ENCODE assay signal across 17 mouse cellular contexts in the genomic region with DNA sequence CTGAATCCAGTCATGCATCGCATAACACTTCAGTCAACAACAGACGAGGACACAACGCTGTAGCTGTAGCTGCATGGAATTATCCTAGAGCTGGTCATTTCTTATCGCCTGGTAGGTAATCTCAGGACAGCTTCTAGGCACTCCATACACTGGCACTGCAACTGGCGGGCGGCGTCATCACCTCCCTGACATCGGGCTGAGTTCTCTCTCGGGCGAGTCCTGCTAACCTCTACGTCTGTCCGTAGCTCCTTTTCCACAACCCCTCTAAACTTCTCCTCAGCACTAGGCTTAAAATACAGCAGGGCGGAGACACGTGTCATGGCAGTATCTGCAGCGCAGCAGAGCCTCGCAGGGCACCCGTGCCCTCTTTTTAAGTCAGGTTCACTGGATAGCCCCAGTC. TPM values are rescaled to one million over a fixed set of nuclear protein-coding genes. Genes with fewer than 3 reads are reported as not detected.
DNase-seq lines count a peak whose midpoint lies in the region; ATAC-seq and TF ChIP-seq lines count a peak whose summit lies in the region.
"Had no signal": no experiment of that assay in that cellular context is flagged by ENCODE, and none has a peak within 500 bp of the region (broad histone marks: within the 10 kb centered on the region; RNA-seq: fewer than 3 reads in every experiment).

No protein-coding gene starts in this region.

- TF ChIP-seq EP300 in heart, postnatal 0 days (IDR thresholded peaks at IDR 0.05; ENCODE audit: low read depth): no peak

- no peaks in the 10 kb centered on the region for H3K9me3 ChIP-seq in E14TG2a.4 (ENCODE audit: low read length)
- H3K9me3 ChIP-seq in heart, embryonic 10.5 days: no peaks in the 10 kb centered on the region
- no peaks in the 10 kb centered on the region for H3K9me3 ChIP-seq in heart, postnatal 0 days (replicated peaks; ENCODE audit: control insufficient read depth, low read length)
- H3K9me3 ChIP-seq: embryonic facial prominence, embryonic 10.5 days; hindbrain, embryonic 15.5 days; megakaryocyte, embryonic 14.5 days had no signal

- H3K4me1 ChIP-seq in E14TG2a.4 (replicated peaks; ENCODE audit: low read depth, low read length): peaks cover 30% of the 10 kb centered on the region
- peaks cover 16% of the 10 kb centered on the region for H3K4me1 ChIP-seq in heart, embryonic 10.5 days
- H3K4me1 ChIP-seq in heart, postnatal 0 days (ENCODE audit: control insufficient read depth, insufficient read depth): peaks cover 13% of the 10 kb centered on the region; the same call in 1 of the 2 replicates

- H3K4me3 ChIP-seq in E14TG2a.4 (replicated peaks; ENCODE audit: low read length): peak overlapping the region; percentile 29
- peak overlapping the region; percentile 6; the same call in 1 of the 2 replicates for H3K4me3 ChIP-seq in heart, embryonic 10.5 days
- 0 out of 2 replicates have a peak overlapping the region, but pooled peaks have one; percentile 2 for H3K4me3 ChIP-seq in heart, postnatal 0 days (ENCODE audit: low read depth, low read length)
- H3K4me3 ChIP-seq: embryonic facial prominence, embryonic 10.5 days; hindbrain, embryonic 15.5 days; megakaryocyte, embryonic 14.5 days had no signal

- no peaks in the 10 kb centered on the region for H3K27me3 ChIP-seq in E14TG2a.4 (ENCODE audit: insufficient read depth, low read length)
- no peaks in the 10 kb centered on the region for H3K27me3 ChIP-seq in heart, embryonic 10.5 days (ENCODE audit: insufficient read depth, poor library complexity, severe bottlenecking)
- no peaks in the 10 kb centered on the region for H3K27me3 ChIP-seq in heart, postnatal 0 days (ENCODE audit: control insufficient read depth, insufficient read depth, low read length)
- H3K27me3 ChIP-seq: hindbrain, embryonic 15.5 days; megakaryocyte, embryonic 14.5 days had no signal

- H3K4me2 ChIP-seq in heart, postnatal 0 days (ENCODE audit: low read depth, low read length): peak overlapping the region; percentile 50
- H3K4me2 ChIP-seq: hindbrain, embryonic 15.5 days had no signal

- no peaks in the 10 kb centered on the region for H3K36me3 ChIP-seq in E14TG2a.4 (ENCODE audit: insufficient read depth, low read length)
- H3K36me3 ChIP-seq in heart, embryonic 10.5 days: no peaks in the 10 kb centered on the region
- no peaks in the 10 kb centered on the region for H3K36me3 ChIP-seq in heart, postnatal 0 days (replicated peaks; ENCODE audit: control insufficient read depth, insufficient read depth, low read length)
- H3K36me3 ChIP-seq: hindbrain, embryonic 15.5 days had no signal

- DNase-seq in heart, adult 11 months: peak; percentile 90
- DNase-seq in heart, adult 8-10 months (ENCODE audit: low spot score): no peak
- DNase-seq in heart, embryonic 10.5 days (ENCODE audit: low spot score): peak; percentile 76
- peak; percentile 50 for DNase-seq in heart, postnatal 0 days (ENCODE audit: low spot score)
- no peak for DNase-seq in cerebellum, postnatal 14 days
- DNase-seq in thymus, postnatal 10 days (ENCODE audit: low spot score in 2 of 2): no peak
- DNase-seq: cerebellum, adult 2 months; gastrocnemius, postnatal 10 days; left cerebral cortex, postnatal 4 days; liver, postnatal 0 days; midbrain, embryonic 14.5 days; thymus, postnatal 36 days had no signal

- H3K9ac ChIP-seq in heart, postnatal 0 days (replicated peaks; ENCODE audit: low read depth, low read length): no peak overlapping the region
- H3K9ac ChIP-seq: hindbrain, embryonic 15.5 days; liver, postnatal 0 days had no signal

- no peak for TF ChIP-seq CTCF in E14TG2a.4 (conservative IDR thresholded peaks at IDR 0.05; ENCODE audit: low read length)
- TF ChIP-seq CTCF in heart, postnatal 0 days (IDR thresholded peaks at IDR 0.05; ENCODE audit: low read depth): no peak

- ATAC-seq in heart, postnatal 0 days (ENCODE audit: insufficient read depth, low read depth): peak; percentile 86
- ATAC-seq: intestine, embryonic 16.5 days; liver, postnatal 0 days had no signal

- H3K27ac ChIP-seq in heart, embryonic 10.5 days: peak overlapping the region; percentile 42; the same call in 1 of the 2 replicates
- H3K27ac ChIP-seq in heart, postnatal 0 days (ENCODE audit: low read depth): peak overlapping the region; percentile 65
- H3K27ac ChIP-seq: embryonic facial prominence, embryonic 10.5 days; hindbrain, embryonic 15.5 days had no signal

- 53% methylated on average over 17 of the region's 17 CpGs for WGBS in heart, embryonic 10.5 days
- WGBS in heart, postnatal 0 days: 40% methylated on average over 17 of the region's 17 CpGs

RNA-seq across cellular contexts. Expression of a gene that starts 23.3 kb away (rescaled TPM):
- 10 to 100 TPM; 20.8 to 27.2 (median 23.2) TPM for total RNA-seq in heart, adult 8-10 months (2022)
- polyA plus RNA-seq in heart, embryonic 10.5 days (2016; fragmentation: Nextera tagmentation; extraction: Ambion mirVana): 20.9 and 21.7 TPM in 2 replicates
- total RNA-seq in heart, postnatal 0 days (2014; rRNA removed; ENCODE audit: low replicate concordance): 26.8 and 35.5 TPM in 2 replicates
- 11.5 and 14.9 TPM in 2 replicates for polyA plus RNA-seq in heart, postnatal 0 days (2015; fragmentation: Nextera tagmentation; extraction: Ambion mirVana)

Comparison
In these comparisons a context has a peak if more than half of its experiments do, and no peak if none do; other contexts are left out.
1. DNase-seq: peak in heart, adult 11 months (single experiment), heart, embryonic 10.5 days (single experiment) and heart, postnatal 0 days (single experiment); none in heart, adult 8-10 months (single experiment), cerebellum, postnatal 14 days (0 of 2) and thymus, postnatal 10 days (0 of 2).
2. Peak in every context shown above with its lines, with median percentiles within 50 percentile points of each other: H3K4me3 ChIP-seq.